ENCODE assay signal across 8 mouse cellular contexts in the genomic region with DNA sequence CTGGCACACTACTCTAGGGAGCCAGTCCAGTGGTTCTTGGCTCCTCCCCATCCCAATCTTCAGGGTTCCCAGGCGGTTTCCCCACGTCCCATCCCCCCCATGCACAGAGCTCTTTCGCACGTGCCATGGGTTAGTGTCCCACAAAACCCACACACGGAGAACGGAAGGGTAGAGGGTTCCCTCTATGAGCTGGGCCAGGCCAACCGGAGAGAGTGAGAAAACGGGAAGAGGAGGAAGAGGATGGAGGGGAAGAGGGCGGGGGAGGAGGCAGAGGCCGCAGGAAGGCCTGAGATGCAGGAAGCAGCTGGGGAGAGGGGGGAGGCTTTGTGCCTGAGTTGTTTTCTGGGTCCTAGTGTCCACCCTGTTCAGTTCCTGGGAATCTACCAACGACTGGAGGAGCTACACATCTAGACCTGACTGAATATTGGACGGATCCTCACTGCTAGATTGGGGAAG. TPM values are rescaled to one million over a fixed set of nuclear protein-coding genes. Genes with fewer than 3 reads are reported as not detected.
A peak's percentile ranks its signal among the peaks of the same experiment; 100 is the strongest.
DNase-seq lines count a peak whose midpoint lies in the region; ATAC-seq lines count a peak whose summit lies in the region.

No protein-coding gene starts in this region.

- intact Hi-C loops in gastrocnemius, postnatal 14 days (cut with DNase I; ENCODE audit: low total_unique reads) = no loop called here
- intact Hi-C loops in left cerebral cortex, postnatal 25 days (cut with DNase I) = loop anchor here (1.0 to 5.0 kb wide), 3 partner anchors 10 to 662 kb away; partner anchors contain the start of gene Ankrd40

- DNase-seq in layer of hippocampus, adult 11-12 months (ENCODE audit: low spot score) = peak; percentile 90
- no peak for DNase-seq in layer of hippocampus, adult 9-10 months (ENCODE audit: low spot score)
- DNase-seq in embryo, embryonic 10.5 days (ENCODE audit: low spot score) = peak; percentile 98
- DNase-seq in gastrocnemius, postnatal 14 days = peak; percentile 82
- DNase-seq in left cerebral cortex, postnatal 25 days (ENCODE audit: low spot score in 2 of 2) = peak; percentile 88 to 93
- peak; percentile 82 to 88 for DNase-seq in right cerebral cortex, postnatal 36 days (ENCODE audit: low spot score in 2 of 2)

- peak; percentile 60 for ATAC-seq in inflammation-experienced regulatory T-cells, adult 6 months
- peak; percentile 49 for ATAC-seq in megakaryocyte-erythroid progenitor cell, adult 5-6 weeks (replicated peaks; ENCODE audit: low FRiP score, low TSS enrichment, poor library complexity, severe bottlenecking)

RNA-seq across cellular contexts. Expression of gene Ppp1r9b, which starts 1.2 kb away (rescaled TPM):
- 10 to 100 TPM; 38.7 to 38.8 TPM for total RNA-seq in gastrocnemius, postnatal 14 days (2021)
- polyA plus RNA-seq in inflammation-experienced regulatory T-cells, adult 6 months (2017; shearing (Covaris generic)) = 10 to 100 TPM; 19.1 to 24.8 (median 24.8) TPM
- total RNA-seq in left cerebral cortex, postnatal 25 days (2021) = 100 to 1,000 TPM; 675 to 703 TPM
- 121 and 137 TPM in 2 replicates for total RNA-seq in megakaryocyte-erythroid progenitor cell, adult 5-6 weeks (2014; fragmentation: Nextera tagmentation)
- 174 and 229 TPM in 2 replicates for total RNA-seq in megakaryocyte-erythroid progenitor cell, adult 5-6 weeks (2017)

RNA-seq across cellular contexts. Expression of gene Sgca, which starts 13.5 kb away (rescaled TPM):
- total RNA-seq in gastrocnemius, postnatal 14 days (2021) = 100 to 1,000 TPM; 201 to 224 TPM
- not detected for polyA plus RNA-seq in inflammation-experienced regulatory T-cells, adult 6 months (2017; shearing (Covaris generic))
- total RNA-seq in left cerebral cortex, postnatal 25 days (2021) = under 1 TPM in 1 of 2 experiments, not detected in 1; 0.46 TPM
- total RNA-seq in megakaryocyte-erythroid progenitor cell, adult 5-6 weeks (2014; fragmentation: Nextera tagmentation) = not detected in 2 replicates
- total RNA-seq in megakaryocyte-erythroid progenitor cell, adult 5-6 weeks (2017) = not detected in 2 replicates

RNA-seq across cellular contexts. Expression of gene Samd14, which starts 20.1 kb away (rescaled TPM):
- 1 to 10 TPM; 1.7 to 2.2 TPM for total RNA-seq in gastrocnemius, postnatal 14 days (2021)
- polyA plus RNA-seq in inflammation-experienced regulatory T-cells, adult 6 months (2017; shearing (Covaris generic)) = under 1 TPM; 0.18 to 0.61 (median 0.46) TPM
- total RNA-seq in left cerebral cortex, postnatal 25 days (2021) = 10 to 100 TPM; 30.8 to 31.1 TPM
- 69.9 and 89.1 TPM in 2 replicates for total RNA-seq in megakaryocyte-erythroid progenitor cell, adult 5-6 weeks (2014; fragmentation: Nextera tagmentation)
- total RNA-seq in megakaryocyte-erythroid progenitor cell, adult 5-6 weeks (2017) = 29.0 and 30.8 TPM in 2 replicates

RNA-seq across cellular contexts. Expression of gene Hils1, which starts 22.2 kb away (rescaled TPM):
- not detected for total RNA-seq in gastrocnemius, postnatal 14 days (2021)
- polyA plus RNA-seq in inflammation-experienced regulatory T-cells, adult 6 months (2017; shearing (Covaris generic)) = not detected
- total RNA-seq in left cerebral cortex, postnatal 25 days (2021) = not detected
- total RNA-seq in megakaryocyte-erythroid progenitor cell, adult 5-6 weeks (2014; fragmentation: Nextera tagmentation) = not detected in 2 replicates
- not detected in 2 replicates for total RNA-seq in megakaryocyte-erythroid progenitor cell, adult 5-6 weeks (2017)

RNA-seq across cellular contexts. Expression of gene Pdk2, which starts 51.6 kb away (rescaled TPM):
- 100 to 1,000 TPM; 330 to 344 TPM for total RNA-seq in gastrocnemius, postnatal 14 days (2021)
- polyA plus RNA-seq in inflammation-experienced regulatory T-cells, adult 6 months (2017; shearing (Covaris generic)) = 1 to 10 TPM; 2.4 to 9.2 (median 8.2) TPM
- total RNA-seq in left cerebral cortex, postnatal 25 days (2021) = 10 to 100 TPM; 87.3 to 88.7 TPM
- total RNA-seq in megakaryocyte-erythroid progenitor cell, adult 5-6 weeks (2014; fragmentation: Nextera tagmentation) = 16.9 and 21.5 TPM in 2 replicates
- 3.2 and 5.2 TPM in 2 replicates for total RNA-seq in megakaryocyte-erythroid progenitor cell, adult 5-6 weeks (2017)

Comparison
In these comparisons a context has a peak if more than half of its experiments do, and no peak if none do; other contexts are left out.
1. RNA of gene Sgca, which starts 13.5 kb away (total RNA-seq): 201 to 224 TPM in gastrocnemius, postnatal 14 days; 0.46 TPM in left cerebral cortex, postnatal 25 days and not detected in megakaryocyte-erythroid progenitor cell, adult 5-6 weeks; every median in the first group is over 100 times any median in the second.
2. RNA of gene Samd14, which starts 20.1 kb away (total RNA-seq): 29.0 to 89.1 TPM in megakaryocyte-erythroid progenitor cell, adult 5-6 weeks and 30.8 to 31.1 TPM in left cerebral cortex, postnatal 25 days; 1.7 to 2.2 TPM in gastrocnemius, postnatal 14 days; every median in the first group is over 4 times any median in the second.